Mouse (Mus musculus): ENCODE results near the gene Trpm1. TPM values are rescaled to one million over a fixed set of nuclear protein-coding genes. Genes with fewer than 3 reads are reported as not detected.
A peak's percentile ranks its signal among the peaks of the same experiment; 100 is the strongest.

Gene Trpm1
- total RNA-seq, 2 experiments from 2014 or later = 0.27 to 0.35 TPM

DNA sequence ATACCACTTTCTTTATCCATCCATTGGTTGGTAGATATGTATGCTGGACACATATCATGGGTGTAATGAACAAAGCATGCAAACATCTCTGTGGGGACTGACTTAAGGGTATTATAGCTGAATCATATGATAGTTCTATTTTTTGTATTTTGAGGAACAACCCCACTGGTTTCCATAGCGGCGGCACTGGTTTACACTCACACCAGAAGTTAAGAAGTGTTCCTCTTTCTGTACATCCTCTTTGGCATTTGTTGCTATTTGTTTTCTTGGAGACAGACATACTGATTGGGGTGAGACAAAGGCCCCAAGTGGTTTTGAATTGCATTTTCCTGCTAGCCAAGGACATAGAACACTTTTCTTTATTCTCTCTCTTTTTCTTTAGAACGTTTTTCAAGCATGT lies 125.9 kb downstream of the Trpm1 start:
- DNase-seq (ENCODE audit: extremely low spot score in 1 of 2, low spot score in 1 of 2) = no peak

DNA sequence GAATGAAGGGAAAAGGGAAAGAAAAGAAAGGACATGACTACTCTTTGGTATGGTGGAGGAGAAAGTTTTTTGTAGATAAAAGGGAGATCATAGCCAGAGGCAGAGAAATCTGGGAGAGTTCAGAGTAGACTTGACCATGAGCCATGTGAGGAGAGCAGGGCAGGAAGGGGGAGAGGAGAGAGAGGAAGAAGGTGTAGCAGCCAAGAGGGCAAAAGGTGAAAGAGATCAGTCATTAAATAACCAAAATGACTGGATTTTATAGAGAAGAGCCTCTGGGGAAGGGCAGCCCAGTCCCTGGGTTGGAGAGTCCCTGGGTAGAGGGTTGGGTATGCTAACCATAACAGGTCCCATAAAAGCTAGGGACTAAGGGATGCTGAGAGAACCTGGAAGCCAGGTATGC lies 132.9 kb downstream of the Trpm1 start:
- DNase-seq (ENCODE audit: extremely low spot score in 1 of 2, low spot score in 1 of 2) = no peak

DNA sequence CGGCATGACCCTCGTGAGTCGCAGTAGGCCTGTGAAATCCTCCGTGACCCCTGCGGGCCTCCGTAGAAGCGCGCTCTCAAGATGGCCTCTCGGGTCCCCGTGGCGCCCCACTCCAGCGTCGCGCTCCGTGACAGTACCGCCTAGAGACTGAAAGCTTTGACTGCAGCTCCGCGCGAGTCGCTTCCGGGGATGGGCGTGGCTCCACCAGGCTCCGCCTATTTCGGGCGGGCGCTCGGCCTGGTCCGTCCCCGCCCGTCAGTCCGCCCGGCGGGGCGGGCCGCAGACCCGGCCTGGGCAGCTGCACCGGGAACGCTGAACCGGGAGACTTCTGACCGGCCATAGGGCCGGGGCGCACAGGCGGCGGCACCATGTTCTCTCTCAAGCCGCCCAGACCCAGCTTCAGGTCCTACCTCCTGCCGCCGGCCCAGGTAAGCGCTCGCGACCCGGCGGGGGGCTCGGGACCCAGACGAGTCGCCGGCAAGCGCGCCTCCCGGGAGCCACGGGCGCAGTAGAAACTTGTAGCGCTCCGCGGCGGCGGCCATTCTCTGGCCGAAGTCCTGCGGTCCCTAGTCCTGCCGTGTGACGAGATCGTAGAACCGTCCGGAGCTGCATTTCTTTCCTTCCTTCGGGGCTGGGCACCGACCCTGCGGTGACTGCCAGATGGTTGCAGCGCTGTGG lies 133.9 kb downstream of the Trpm1 start, which contains the start of gene Mtmr10:
Gene Mtmr10 (plus strand): TSS at position 240 of the 678 bp plus-strand sequence.
- DNase-seq (ENCODE audit: extremely low spot score in 1 of 2, low spot score in 1 of 2) = peak; percentile 97

DNA sequence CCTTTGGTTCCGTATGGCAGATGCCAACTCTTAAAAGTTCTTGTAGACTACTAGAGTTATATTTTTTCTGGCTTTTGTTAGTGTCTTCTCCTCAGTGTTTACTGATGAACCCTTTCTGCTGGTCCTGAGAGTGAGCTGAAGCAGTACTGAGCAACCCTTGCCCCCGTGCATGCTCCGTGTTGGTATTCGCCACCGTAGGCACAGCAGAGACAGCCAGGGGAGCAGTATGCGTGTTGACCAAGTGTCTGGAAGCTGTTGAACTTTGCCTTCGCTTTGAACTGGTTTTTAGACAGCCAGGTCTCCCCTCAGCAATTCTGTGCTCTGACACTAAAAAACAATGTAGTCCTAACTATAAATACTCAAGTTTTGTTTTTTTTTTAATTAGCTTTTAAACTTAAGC lies 135.8 kb downstream of the Trpm1 start:
- no peak for DNase-seq (ENCODE audit: extremely low spot score in 1 of 2, low spot score in 1 of 2)

DNA sequence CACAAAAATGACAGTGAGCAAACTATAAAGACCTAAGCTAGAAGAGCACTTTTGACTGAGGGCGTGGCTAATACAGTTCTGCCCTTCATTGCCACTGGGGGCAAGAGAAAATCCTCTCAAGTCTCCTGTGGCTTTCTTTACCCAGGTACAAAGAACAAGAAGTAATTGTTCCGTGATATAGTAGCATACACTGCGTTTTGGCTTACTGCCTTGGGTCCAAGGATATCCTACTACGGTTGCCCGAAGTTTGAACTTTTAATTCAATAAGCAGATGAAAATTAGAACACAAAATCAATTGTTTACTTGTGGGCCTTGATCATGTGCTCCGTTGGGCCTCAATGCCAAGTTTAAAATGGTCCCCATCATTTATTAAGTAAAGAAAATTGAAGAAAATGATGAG lies 136.8 kb downstream of the Trpm1 start:
- no peak for DNase-seq (ENCODE audit: extremely low spot score in 1 of 2, low spot score in 1 of 2)

DNA sequence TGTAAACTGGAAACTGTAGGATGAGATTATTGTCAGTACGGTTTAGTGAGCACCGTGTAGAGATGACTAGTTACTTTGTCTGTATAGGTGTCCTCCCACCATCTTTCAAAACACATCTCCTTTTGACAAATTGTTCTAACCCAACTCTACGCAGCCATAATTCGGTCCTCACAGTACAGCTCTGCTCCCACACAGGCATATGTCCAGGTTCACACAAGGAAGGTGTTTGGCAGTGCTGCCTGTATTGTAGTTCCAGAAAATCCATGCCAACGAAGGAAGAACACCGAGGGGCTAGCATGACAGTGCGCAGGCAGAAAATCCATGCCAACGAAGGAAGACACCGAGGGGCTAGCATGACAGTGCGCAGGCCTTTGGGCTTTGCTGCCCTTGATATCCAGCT lies 138.1 kb downstream of the Trpm1 start:
- no peak for DNase-seq (ENCODE audit: extremely low spot score in 1 of 2, low spot score in 1 of 2)

DNA sequence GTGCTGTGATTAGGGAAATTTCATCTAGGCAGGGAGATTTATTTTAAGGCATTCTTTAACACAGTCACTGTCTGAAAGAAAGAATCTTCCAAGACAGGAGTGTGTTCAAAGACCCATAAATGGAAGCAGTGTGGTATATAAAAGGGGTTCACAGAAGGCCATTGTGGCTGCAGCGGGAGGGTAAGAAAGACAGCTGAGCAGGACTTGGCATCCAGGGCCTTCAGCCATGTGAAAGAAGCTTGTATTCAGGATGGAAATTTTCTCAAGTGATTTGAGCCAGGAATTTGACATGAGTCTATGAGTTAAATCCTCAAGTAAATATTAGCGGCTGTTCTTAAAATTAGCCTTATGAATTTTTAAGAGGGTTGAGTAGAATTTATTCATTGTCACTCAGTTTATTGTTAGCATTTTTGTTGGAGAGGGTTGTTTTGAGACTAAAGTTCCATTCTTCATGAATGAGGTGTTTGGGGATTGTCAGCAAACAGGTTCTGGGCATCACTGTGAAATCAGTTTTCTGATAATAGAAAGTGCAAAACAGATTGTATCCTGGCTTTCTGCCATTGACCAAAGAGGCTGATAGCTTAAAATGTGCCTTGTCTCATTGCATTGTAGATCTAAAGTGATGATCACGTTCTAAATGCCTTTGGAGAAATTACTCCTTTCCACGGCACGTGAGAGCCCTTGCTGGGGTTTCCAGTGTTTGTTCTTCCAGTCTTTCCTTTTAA lies 142.8 kb downstream of the Trpm1 start:
- DNase-seq (ENCODE audit: extremely low spot score in 1 of 2, low spot score in 1 of 2) = no peak

DNA sequence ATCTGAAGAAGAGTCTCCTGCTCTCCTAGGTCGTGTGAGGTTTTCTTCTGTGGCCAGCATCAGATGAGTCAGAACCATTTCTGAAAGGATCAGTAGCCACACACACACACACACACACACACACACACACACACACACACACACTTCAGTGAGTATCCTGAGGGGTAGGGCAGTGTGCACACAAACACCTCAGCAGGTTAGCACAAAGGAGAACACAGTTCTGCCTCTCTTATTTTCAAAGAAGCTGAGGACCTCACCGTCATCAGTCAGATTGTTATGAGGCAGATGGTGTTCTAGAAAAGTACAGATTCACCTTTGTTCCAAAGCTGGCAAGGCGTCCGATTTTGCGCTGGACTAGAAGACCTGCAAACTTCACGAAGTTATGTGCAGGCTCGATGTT lies 156.6 kb downstream of the Trpm1 start:
- no peak for DNase-seq (ENCODE audit: extremely low spot score in 1 of 2, low spot score in 1 of 2)

DNA sequence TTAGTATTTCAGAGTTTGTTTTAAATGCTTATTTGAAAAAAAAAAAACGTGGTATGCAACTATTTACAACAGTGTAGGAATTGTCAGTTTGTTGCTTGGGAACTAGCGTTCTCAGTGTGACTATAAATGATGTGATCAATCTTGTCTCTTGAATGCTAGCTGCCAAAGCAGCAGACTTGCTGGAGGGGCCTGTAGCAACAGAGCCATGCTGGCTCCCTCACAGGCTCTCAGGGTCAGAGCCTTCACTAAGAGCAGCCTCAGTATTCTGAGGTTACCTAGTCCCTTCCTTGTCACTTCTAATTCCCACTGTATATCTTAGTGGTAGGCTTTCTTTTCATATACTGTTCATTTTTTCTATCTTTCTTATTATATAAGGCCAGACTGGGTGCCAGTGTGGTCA lies 157.1 kb downstream of the Trpm1 start:
- DNase-seq (ENCODE audit: extremely low spot score in 1 of 2, low spot score in 1 of 2) = no peak

DNA sequence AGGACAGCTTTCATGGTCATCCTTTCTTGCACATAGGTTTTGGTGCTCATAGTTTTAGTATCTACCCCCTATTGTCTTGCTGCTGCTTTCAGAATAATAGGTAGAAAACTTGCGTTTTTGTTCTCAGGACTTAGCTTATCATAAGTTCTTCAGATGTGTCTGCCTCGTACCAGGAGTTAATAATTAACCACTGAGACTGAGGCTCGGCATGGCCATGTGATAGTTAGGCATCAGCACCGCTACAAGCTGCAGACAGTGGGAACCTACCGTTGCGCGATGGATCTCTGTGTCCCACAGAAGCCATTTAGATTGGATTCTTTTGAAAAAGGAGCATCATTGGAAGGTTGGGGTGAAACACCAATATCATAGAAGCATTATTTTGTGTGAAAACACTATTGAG lies 159.2 kb downstream of the Trpm1 start:
- DNase-seq (ENCODE audit: extremely low spot score in 1 of 2, low spot score in 1 of 2) = no peak

Small RNAs within 50 kb of the gene (microRNA-seq; reads per million reads assigned to microRNA genes)
- gene Mir211 (0.92 to 1.6 reads per million in 2 experiments), gene Mir6416 (0 reads per million in 2 experiments)

Other genes with a start within 250 kb of the Trpm1 start
- gene E030018B13Rik, start 237.0 kb upstream of the Trpm1 start, total RNA-seq (2021) = not detected
- gene Klf13, start 214.9 kb upstream of the Trpm1 start, total RNA-seq (2021) = 100 to 1,000 TPM; 204 to 216 TPM
- 10 to 100 TPM; 16.6 to 18.7 TPM for gene Mtmr10, start 133.8 kb downstream of the Trpm1 start, total RNA-seq (2021)
- 10 to 100 TPM in 1 of 2 experiments, 1 to 10 TPM in 1; 9.6 to 12.3 TPM for gene Fan1, start 220.3 kb downstream of the Trpm1 start, total RNA-seq (2021)
- 10 to 100 TPM; 20.5 to 22.7 TPM for gene Mphosph10, start 238.4 kb downstream of the Trpm1 start, total RNA-seq (2021)
- 10 to 100 TPM; 47.5 to 51.0 TPM for gene Mcee, start 238.8 kb downstream of the Trpm1 start, total RNA-seq (2021)

Measured in layer of hippocampus, postnatal 25 days (tissue).